Mouse (Mus musculus) heart, postnatal 0 days (tissue): ENCODE measurements around the gene Cd151. TPM values are rescaled to one million over a fixed set of nuclear protein-coding genes. Genes with fewer than 3 reads are reported as not detected.

Experiments used
- ATAC-seq: fragments of 200-750 bp; cut with Nextera tagmentation; 2 replicates; pipeline ENCODE4 v1.8.0; 2017; ENCODE audit warnings: low read depth, moderate number of reproducible peaks, moderate library complexity; ENCODE audit not compliant: insufficient read depth
- DNase-seq: peaks from one replicate; pipeline ENCODE4 v3.0.0-alpha.2; 2016; ENCODE audit warnings: low spot score
- H3K27ac ChIP-seq: fragments of 300-500 bp; sonication (generic); 2 replicates; pipeline ENCODE4 v1.5.1; 2014; ENCODE audit warnings: low read depth, mild to moderate bottlenecking
- H3K27me3 ChIP-seq: fragments of 300-500 bp; sonication (generic); 2 replicates; pipeline ENCODE4 v1.6.1; 2014; ENCODE audit warnings: low read length, mixed read lengths; ENCODE audit not compliant: control insufficient read depth, insufficient read depth
- H3K36me3 ChIP-seq: fragments of 300-500 bp; sonication (generic); replicated peaks from 2 replicates; pipeline ENCODE4 v1.6.1; 2014; ENCODE audit warnings: low read length, mixed read lengths; ENCODE audit not compliant: control insufficient read depth, insufficient read depth
- H3K4me1 ChIP-seq: fragments of 300-500 bp; sonication (generic); 2 replicates; pipeline ENCODE4 v1.6.1; 2014; ENCODE audit warnings: antibody characterized with exemption; ENCODE audit not compliant: control insufficient read depth, insufficient read depth
- H3K4me2 ChIP-seq: fragments of 300-500 bp; sonication (generic); 2 replicates; pipeline ENCODE4 v1.6.1; 2014; ENCODE audit warnings: low read depth, mild to moderate bottlenecking, low read length, moderate library complexity
- H3K4me3 ChIP-seq: fragments of 300-500 bp; sonication (generic); 2 replicates; pipeline ENCODE4 v1.5.1; 2014; ENCODE audit warnings: low read depth, low read length
- H3K9ac ChIP-seq: fragments of 300-500 bp; sonication (generic); replicated peaks from 2 replicates; pipeline ENCODE4 v1.6.1; 2014; ENCODE audit warnings: low read depth, low read length, mixed read lengths
- H3K9me3 ChIP-seq: fragments of 300-500 bp; sonication (generic); replicated peaks from 2 replicates; pipeline ENCODE4 v1.6.1; 2016; ENCODE audit warnings: low read length; ENCODE audit not compliant: control insufficient read depth
- CTCF ChIP-seq: IDR thresholded peaks from 2 replicates; pipeline ENCODE4 v1.5.1; 2016; ENCODE audit warnings: antibody characterized with exemption, control low read depth, low read depth
- EP300 ChIP-seq: IDR thresholded peaks from 2 replicates; pipeline ENCODE4 v1.6.1; 2016; ENCODE audit warnings: antibody characterized with exemption, low read depth
- WGBS: fragments of 180-500 bp; shearing (Covaris S2); extraction: QIAGEN DNeasy Blood & Tissue Kit; methylation state at CpG from one replicate; pipeline ENCODE4 v1.1.7; 2014; 5-methylcytosine and 5-hydroxymethylcytosine counted together
- polyA plus RNA-seq: library from polyadenylated mRNA; unstranded; fragments of >200 nt; fragmentation: Nextera tagmentation; extraction: Ambion mirVana; gene quantifications from 2 replicates; pipeline ENCODE4 v1.2.1, GENCODE M21; 2015
- total RNA-seq: library from RNA; depleted of rRNA; stranded (reverse); fragments of >200 nt; gene quantifications from 2 replicates; pipeline ENCODE4 v1.2.3, GENCODE M21; 2014; ENCODE audit warnings: low replicate concordance

The Cd151 gene
- total and polyA plus RNA-seq, 2 experiments from 2014 or later = 37.8 to 288 TPM

DNA sequence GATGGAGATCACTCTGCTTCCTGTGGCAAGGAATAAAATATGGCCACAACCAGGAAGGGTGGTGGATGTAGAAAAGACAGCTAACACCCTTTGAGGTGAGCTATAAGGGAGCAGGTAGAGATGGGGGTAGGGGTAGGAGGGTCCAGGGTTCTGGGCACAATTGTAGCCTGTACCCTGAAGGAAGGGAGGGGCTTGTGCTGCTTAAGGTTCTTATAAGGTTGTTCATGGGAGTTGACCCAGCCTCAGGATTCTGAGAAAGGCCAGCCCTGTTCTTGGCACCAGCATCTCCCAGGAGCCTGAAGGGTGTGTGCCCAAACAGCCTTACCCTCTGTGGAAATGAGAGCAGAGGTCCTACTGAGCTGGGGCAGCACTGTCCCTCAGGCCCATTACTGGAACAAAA lies 15.3 kb upstream of the Cd151 start:
- no peak for DNase-seq
- Histone ChIP-seq H3K9me3 (no peaks in the 10 kb centered on the region), H3K36me3 (peaks cover 25% of the 10 kb centered on the region), H3K27me3 (no peaks in the 10 kb centered on the region), H3K4me2 (no peak overlapping the region), H3K4me1 (peaks cover 24% of the 10 kb centered on the region), H3K27ac (no peak overlapping the region), H3K9ac (no peak overlapping the region), H3K4me3 (no peak overlapping the region)
- TF ChIP-seq EP300 = no peak
- TF ChIP-seq CTCF = no peak
- no peak for ATAC-seq

- TF ChIP-seq EP300 = no peak
- TF ChIP-seq CTCF = no peak
- DNase-seq = no peak
- H3K27me3 ChIP-seq = no peaks in the 10 kb centered on the region
- H3K4me1 ChIP-seq = peaks cover 20% of the 10 kb centered on the region
- ATAC-seq = no peak
- H3K4me2 ChIP-seq = no peak overlapping the region
- 79% methylated on average over 2 of the region's 2 CpGs for WGBS
- no peak overlapping the region for H3K4me3 ChIP-seq
- no peak overlapping the region for H3K27ac ChIP-seq
- no peak overlapping the region for H3K9ac ChIP-seq
- no peaks in the 10 kb centered on the region for H3K9me3 ChIP-seq
- H3K36me3 ChIP-seq = peaks cover 37% of the 10 kb centered on the region
These were observed 13.6 kb upstream of the Cd151 start for GRCm38 (mm10) chr7:141453636-141454035.

DNA sequence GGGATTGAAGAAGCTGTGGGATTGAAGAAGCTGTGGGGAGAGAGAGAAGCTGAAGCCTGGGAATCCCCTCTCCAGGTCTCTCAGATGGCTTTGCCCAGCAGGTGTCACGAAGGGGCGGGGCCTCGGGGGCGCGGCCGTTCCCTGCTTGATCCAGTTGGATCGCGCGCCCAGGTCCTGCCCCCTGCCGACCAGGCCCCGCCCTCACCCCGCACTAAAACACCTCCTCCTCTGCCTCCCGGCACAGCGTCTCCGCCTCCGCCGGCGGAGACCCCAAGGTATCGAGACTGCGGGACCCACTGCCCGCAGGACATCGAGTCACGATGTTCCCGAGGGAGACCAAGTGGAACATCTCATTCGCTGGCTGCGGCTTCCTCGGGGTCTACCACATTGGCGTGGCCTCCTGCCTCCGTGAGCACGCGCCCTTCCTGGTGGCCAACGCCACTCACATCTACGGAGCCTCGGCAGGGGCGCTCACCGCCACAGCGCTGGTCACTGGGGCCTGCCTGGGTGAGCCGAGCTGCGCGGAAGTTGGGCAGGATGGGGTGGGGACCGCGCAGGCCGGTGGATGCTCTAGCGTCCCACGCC lies 12.1 kb upstream of the Cd151 start, which contains the start of gene Pnpla2:
Gene Pnpla2 (plus strand): TSS at position 232 of the 585 bp plus-strand sequence.
- peak; percentile 92 for DNase-seq
- H3K9ac ChIP-seq = peak within 1 kb of the TSS; percentile 83
- no peaks in the 10 kb centered on the region for H3K9me3 ChIP-seq
- H3K27me3 ChIP-seq = no peaks in the 10 kb centered on the region
- peaks cover 17% of the 10 kb centered on the region for H3K4me1 ChIP-seq
- TF ChIP-seq CTCF (peak; percentile 22; the same call in 1 of the 2 replicates), EP300 (no peak)
- peak within 1 kb of the TSS; percentile 64 for H3K4me2 ChIP-seq
- H3K36me3 ChIP-seq = peaks cover 41% of the 10 kb centered on the region
- WGBS = under 1% methylated on average over 45 of the region's 45 CpGs
- H3K27ac ChIP-seq = peak within 1 kb of the TSS; percentile 98
- peak; percentile 84 for ATAC-seq
- peak within 1 kb of the TSS; percentile 65 for H3K4me3 ChIP-seq

GRCm38 (mm10) chr7:141455610-141456314 lies 11.4 kb upstream of the Cd151 start:
- ATAC-seq (peak; percentile 63), DNase-seq (peak; percentile 88)
- Histone ChIP-seq H3K4me1 (peaks cover 18% of the 10 kb centered on the region), H3K4me3 (peak overlapping the region; percentile 65), H3K36me3 (peaks cover 45% of the 10 kb centered on the region), H3K9ac (peak overlapping the region; percentile 83), H3K9me3 (no peaks in the 10 kb centered on the region), H3K27me3 (no peaks in the 10 kb centered on the region), H3K27ac (peak overlapping the region; percentile 98), H3K4me2 (peak overlapping the region; percentile 64)
- under 1% methylated on average over 23 of the region's 23 CpGs for WGBS
- TF ChIP-seq EP300 (peak; percentile 91), CTCF (0 out of 2 replicates have a peak, but pooled peaks have one; percentile 7)

- DNase-seq = peak; percentile 31
- peaks cover 36% of the 10 kb centered on the region for H3K36me3 ChIP-seq
- peak overlapping the region; percentile 64 for H3K4me2 ChIP-seq
- H3K27me3 ChIP-seq = no peaks in the 10 kb centered on the region
- TF ChIP-seq EP300 = no peak
- TF ChIP-seq CTCF = no peak
- no peaks in the 10 kb centered on the region for H3K9me3 ChIP-seq
- H3K9ac ChIP-seq = peak overlapping the region; percentile 83; the same call in 1 of the 2 replicates
- WGBS = 73% methylated on average over 6 of the region's 6 CpGs
- peaks cover 26% of the 10 kb centered on the region for H3K4me1 ChIP-seq
- peak overlapping the region; percentile 98 for H3K27ac ChIP-seq
- H3K4me3 ChIP-seq = peak overlapping the region; percentile 65
- no peak for ATAC-seq
These were observed 10.5 kb upstream of the Cd151 start for GRCm38 (mm10) chr7:141456739-141457138.
